Mouse (Mus musculus) heart, adult 18-20 months (tissue): ENCODE measurements around the gene Ccnd3. TPM values are rescaled to one million over a fixed set of nuclear protein-coding genes. Genes with fewer than 3 reads are reported as not detected.

Experiments used
- DNase-seq, 2 experiments: peaks; one replicate each; pipeline ENCODE4 v3.0.0; 2021 to 2022; ENCODE audit warnings: mixed read lengths in 1 of 2
- total RNA-seq, 2 experiments: library from RNA; stranded (reverse); gene quantifications; 2 replicates each; pipeline ENCODE4 v1.2.3; 2021

Gene Ccnd3
- total RNA-seq, 2 experiments from 2014 or later, result 83.3 to 87.1 TPM

GRCm38 (mm10) chr17:47515180-47515844 is 10.5 kb downstream of the Ccnd3 start:
- no peak for DNase-seq

- DNase-seq, result no peak
Measured at GRCm38 (mm10) chr17:47516232-47516631, 11.4 kb downstream of the Ccnd3 start.

DNA sequence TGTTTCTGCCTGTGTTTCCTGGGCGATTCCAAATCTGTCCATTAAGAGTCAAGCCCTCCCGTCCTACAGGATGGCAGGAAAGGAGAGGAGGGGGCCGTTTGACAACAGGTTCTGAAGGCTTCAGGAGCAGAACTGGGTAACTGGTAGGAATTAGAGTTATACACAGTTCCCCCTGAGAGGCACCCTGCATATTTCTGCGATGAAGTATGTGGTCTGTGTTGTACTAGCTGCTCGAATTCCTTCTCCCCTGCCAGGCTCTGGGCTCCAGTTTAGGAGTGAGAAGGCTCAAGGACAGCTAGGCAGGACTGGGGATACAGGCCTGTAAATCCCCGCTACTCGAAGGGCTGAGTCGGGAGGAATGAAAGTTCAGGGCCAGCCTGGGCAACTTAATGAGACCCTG is 13.4 kb downstream of the Ccnd3 start:
- peak; percentile 67 to 71 for DNase-seq

- DNase-seq, result peak; percentile 73 to 89
Measured at GRCm38 (mm10) chr17:47521551-47522258, 16.9 kb downstream of the Ccnd3 start.

DNA sequence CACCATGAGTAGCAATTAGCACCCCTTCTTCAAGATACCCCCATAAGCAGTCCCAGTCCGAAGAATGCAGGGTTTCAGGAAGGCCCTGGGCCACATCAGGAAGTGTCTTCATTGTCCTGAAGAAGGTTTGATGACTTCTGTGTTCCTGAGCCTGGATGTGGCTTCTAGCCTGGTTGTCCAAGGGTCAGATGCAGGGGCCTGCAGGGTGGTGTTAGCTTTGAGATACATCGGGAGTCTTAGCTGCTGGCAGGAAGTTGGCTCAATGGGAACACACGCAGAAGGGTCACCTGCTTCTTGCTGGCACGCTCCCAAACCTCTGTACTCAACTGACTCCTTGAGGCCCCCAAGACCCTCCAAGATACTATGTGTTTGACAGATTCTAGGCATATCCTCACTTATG is 17.7 kb downstream of the Ccnd3 start:
- DNase-seq, result no peak

- peak; percentile 65 for DNase-seq
Measured at GRCm38 (mm10) chr17:47523211-47523682, 18.4 kb downstream of the Ccnd3 start.

DNA sequence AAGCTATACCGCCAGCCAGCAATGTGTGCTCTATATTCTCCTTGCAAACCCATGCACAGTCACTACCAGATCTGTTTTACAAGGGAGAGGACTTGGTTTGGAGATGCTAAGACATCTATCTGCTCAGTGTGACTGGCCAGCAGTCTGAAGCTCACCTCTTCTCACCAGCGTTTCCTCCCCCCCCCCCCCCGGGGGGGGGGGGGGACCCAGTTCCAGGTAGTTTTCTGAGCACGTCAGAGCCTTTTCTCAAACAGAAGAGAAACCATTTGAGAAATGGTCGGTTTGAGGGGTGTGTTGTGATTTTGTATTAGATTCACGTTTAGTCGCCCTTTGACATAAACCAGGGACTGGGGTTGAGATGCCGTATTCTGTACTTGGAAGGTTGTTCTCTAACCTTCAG is 19.2 kb downstream of the Ccnd3 start:
- DNase-seq, result no peak

DNA sequence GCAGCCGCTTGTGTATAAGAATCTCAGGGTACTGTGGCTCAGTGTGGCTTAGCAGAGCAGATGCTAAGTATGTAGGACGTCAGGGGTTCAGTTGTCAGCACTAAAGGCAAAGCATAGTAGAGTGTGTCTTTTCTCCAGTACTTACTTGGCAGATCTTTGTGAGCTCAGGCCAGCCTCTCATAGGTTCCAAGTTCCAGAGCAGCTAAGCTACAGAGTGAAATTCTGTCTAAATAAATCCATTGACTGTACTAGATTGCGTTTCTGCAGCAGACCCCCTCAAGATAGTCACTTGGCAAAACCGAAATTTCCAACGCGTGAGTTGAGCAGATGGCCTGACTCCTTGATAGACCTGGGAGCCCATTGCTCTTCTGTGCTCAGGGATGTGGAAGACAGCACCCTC is 20.1 kb downstream of the Ccnd3 start:
- DNase-seq, result no peak

DNA sequence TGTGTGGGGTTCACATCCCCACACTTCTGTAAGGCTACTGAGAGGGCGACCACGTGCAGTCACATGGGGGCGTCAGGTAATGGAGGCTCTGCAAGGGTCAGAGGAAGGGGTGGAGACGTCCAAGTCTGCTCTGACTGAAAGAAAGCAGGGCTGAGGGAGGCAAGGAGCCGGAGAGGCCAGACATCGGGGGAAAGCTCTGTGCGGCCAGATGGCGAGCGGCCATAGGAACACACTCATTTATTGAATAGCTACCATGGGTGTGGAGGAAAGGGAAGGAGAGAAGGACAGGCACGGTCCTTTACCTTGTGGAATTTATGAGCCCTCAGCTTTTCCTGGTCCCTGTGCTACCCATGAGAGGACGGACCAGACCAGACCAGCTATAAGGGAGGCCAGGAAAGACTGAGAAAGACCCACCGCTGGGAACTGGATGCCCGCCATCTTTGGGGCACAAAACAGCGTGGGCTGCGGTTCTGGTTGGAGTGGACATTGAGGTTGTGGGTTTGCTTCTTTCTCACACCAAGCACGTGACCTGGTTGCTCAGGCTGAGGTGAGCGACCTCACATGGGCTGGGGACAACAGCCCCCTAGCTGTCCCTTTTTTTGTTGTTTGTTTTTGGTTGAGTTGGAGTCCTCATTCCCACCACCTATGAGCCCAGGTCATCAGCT is 22.1 kb downstream of the Ccnd3 start:
- no peak for DNase-seq

DNA sequence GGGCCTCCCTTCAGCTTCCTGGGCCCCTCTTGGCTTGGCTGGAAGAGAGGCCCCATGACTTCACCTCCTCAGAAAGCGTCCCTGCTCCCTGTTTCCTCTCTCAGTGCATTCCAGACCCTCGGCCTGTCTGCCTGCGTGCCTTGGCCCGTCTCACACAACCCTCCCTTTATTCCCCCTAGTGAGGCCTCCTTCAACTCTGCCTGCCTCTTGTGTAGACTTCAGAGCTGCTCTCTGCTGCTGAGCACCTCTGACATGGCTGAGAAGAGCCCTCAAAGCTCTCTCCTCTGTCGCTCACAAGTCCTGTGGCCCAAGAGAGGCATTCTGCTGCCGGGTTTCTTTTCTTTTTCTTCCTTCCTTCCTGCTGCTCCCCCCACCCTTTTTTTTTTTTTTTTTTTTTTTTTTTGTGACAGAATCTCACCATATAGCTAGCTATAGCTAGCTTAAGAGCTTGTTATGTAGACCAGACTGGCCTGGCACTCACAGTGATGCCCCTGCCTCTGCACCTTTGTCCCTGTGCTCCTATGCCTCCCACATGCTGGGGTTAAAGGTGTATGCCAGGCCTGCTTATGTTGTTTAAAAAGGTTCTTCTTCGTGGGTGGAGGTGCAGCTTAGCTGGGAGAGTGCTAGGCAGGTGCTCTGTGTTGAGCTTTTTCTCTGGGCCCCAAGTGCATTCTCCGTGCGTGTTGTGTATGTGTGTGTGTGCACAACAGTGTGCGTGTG is 22.9 kb downstream of the Ccnd3 start:
- DNase-seq, result no peak

GRCm38 (mm10) chr17:47528919-47529318 is 24.1 kb downstream of the Ccnd3 start:
- no peak for DNase-seq

DNA sequence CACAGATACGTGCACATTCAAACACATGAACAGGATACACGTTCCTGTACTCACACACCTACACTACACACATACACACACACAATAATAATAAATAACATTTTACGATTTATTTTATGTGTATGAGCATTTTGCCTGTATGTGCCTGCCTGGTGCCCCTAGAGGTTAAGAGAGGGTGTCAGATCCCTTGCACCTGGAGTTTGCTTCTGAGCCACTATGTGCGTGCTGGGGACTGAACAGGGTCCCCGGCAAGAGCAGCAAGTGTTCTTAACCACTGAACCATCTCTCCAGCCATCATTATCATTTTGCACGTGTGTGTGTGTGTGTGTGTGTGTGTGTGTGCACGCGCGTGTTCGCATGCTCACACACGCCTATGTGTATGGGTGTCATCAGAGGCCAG is 24.7 kb downstream of the Ccnd3 start:
- DNase-seq, result no peak

GRCm38 (mm10) chr17:47531387-47531818 is 26.6 kb downstream of the Ccnd3 start:
- DNase-seq, result no peak

DNA sequence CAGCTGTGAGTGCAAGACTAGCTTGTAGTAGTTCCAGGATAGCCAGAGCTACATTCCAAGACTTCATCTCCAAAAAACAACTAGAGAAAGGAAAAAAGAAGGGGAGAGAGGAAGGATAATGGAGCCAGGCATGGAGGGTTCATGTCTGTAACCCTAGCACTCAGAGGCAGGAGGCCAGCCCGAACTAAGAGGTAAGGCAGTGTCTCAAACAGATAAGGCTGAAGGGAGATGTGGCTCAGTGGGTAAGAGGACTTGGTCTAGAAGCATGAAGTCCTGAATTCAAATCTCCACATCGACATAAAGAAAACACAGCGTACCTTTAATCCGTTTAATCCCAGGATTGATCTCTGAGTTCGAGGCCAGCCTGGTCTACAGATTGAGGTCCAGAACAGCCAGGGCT is 27.5 kb downstream of the Ccnd3 start:
- no peak for DNase-seq

DNA sequence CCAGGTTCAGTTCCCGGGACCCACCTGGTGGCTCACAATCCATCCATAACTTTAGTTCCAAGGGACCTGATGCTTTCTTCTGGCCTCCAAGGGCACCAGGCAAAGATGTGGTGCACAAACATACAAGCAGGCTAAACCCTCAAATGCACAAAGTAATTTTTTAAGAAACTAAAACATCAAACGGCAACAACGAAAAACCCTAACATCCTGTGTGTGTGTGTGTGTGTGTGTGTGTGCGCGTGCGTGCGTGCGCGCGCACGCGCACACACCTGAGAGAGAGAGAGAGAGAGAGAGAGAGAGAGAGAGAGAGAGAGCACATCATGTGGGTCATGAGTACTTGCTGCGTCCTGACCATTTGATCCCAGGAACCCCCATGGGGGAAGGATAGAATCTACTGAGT is 28.8 kb downstream of the Ccnd3 start:
- no peak for DNase-seq

DNA sequence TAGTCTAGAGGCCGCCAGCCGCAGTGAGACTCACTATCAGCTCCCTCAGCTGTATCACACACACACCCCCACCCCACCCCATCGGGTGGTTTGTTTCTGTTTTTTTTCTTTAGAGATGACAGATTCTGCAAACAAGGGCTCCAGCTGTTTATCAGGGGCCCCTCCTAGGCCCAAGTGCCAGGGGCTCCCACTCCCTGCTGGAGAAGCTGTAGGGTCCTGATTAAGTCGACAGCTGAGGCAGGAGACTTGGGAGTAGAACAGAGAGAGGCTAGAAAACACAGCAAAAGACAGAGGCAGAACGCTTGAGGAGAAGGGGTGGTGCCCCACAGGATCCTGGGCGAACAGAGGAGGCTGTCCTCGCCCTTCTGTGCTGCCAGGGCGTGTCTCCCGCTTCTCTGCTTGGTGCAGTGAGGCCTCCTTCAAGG is 31.0 kb downstream of the Ccnd3 start:
- no peak for DNase-seq

GRCm38 (mm10) chr17:47538049-47538448 is 33.2 kb downstream of the Ccnd3 start:
- no peak for DNase-seq

- no peak for DNase-seq
Measured at GRCm38 (mm10) chr17:47539128-47539527, 34.3 kb downstream of the Ccnd3 start.

GRCm38 (mm10) chr17:47542061-47542460 is 37.2 kb downstream of the Ccnd3 start:
- DNase-seq, result no peak

DNA sequence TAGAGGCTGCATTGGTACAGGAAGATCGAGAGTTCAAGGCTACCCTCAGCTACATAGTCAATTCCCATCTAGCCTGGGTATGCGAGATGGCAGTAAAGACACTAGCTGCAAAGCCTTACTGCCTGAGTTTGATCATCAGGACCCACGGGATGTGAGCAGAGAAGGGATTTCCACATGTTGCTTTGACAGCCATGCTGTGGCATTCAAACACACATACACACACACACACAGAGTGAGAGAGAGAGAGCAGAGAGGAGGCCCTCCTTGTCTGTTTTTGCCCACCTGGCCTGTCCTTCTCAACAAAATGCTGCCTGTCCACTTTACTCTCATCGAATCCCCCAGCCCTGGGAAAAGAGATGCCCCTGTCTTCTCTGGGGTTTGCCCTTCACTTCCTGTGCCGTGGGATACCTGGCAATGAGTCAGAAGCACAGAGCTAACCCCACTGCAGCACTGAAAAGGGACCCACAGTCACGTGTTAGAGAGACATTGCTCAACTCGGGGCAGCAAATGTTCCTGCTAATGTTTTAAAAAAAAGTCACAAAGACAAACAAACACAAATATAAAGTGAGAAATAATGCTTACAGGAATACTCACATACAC is 38.3 kb downstream of the Ccnd3 start:
- DNase-seq, result peak; percentile 48 to 53

DNA sequence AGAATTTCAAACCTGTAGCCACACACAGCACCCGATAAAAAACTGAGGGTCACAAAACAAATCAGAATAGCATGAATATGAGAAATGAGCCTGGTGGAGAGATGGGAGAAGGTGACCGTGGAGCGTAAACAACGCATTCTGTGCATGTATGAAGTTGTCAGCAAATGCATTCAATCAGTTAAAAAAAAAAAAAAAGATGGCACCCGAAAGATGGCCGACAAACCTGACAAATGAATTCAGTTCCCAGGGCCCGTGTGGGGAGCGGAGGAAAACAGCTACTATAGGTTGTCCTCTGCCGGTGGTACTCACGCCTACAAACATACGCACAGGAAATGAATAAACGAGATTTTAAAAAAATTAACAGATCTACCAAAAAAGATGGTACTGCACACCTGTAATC is 40.3 kb downstream of the Ccnd3 start:
- DNase-seq, result no peak

DNA sequence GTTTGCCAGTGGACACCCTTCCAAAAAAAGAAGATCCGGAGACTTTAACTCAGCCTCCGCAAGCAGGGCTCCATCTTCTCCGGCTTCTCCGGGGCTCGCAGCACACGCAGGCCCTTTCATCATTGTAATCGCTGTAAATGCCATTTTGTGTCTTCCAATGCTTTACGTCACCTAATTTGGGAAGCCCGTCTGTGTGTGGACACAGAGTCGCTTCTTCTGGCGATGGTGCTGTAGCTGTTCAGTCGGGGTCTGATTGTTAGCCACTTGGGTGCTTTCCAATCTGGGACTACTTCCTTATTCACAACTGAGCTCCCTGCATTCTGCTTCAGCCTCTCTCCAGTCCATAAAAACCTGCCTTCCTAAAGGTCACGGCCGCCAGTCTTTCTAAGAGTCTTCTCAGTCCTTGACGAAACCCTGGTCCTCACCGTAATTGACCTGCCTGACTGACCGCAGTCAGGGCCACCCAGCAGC is 41.0 kb downstream of the Ccnd3 start:
- DNase-seq, result no peak
